Mouse (Mus musculus): Measurements from ENCODE around the gene Stard13.

DNA sequence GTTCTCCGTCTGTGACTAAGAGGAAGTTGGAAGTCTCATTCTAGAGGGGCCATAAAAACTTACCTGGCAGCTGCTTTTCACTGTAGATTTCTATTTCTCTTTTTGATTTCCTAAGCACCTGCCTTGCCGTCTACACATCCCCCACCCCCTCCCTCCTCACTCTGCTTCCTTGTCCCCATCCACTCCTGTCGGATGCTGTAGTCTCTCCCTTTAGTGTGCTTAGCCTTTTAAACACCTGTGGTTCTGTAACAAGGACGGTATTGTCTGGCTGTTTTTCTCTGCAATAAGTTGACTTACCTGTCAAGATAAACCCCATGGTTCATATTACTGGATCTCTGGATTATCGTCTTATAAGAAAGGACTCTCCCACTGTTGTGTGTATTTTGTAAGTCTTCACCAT, 11.9 kb upstream of the Stard13 start:
- TF ChIP-seq CTCF (IDR thresholded peaks at IDR 0.05; ENCODE audit: extremely low read depth, insufficient read length, insufficient replicate concordance, low read depth, low read length) (no peak), POLR2A (IDR thresholded peaks at IDR 0.05; ENCODE audit: low read depth, low read length) (no peak)
